Mouse (Mus musculus): ENCODE results near the gene Dusp1. TPM values are rescaled to one million over a fixed set of nuclear protein-coding genes. Genes with fewer than 3 reads are reported as not detected.

Gene Dusp1
- polyA plus RNA-seq, 1 experiment from 2014 or later = 22.5 TPM

DNA sequence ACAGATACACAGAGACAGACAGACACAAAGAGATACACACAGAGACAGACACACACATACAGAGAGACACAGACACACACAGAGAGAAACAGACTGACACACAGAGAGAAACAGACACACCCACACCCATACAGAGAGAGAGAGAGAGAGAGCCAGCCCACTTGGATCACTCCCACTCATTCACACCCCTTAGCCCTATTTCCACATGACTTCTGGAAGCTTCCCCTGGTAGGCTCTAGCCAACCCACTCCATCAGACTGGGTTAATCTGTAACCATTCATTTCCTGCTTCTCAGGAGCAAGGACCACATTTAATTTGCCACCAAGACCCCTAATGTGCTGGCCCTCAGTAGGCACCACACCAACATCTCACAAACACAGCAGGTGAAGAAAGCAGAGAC is 104.4 kb downstream of the Dusp1 start:
- Histone ChIP-seq H3K27ac (replicated peaks) (no peak overlapping the region), H3K4me1 (peaks cover 3% of the 10 kb centered on the region; the same call in 1 of the 2 replicates), H3K4me3 (no peak overlapping the region), H3K9me3 (no peaks in the 10 kb centered on the region), H3K36me3 (replicated peaks) (no peaks in the 10 kb centered on the region), H3K27me3 (replicated peaks; ENCODE audit: low read depth, poor library complexity, severe bottlenecking) (no peaks in the 10 kb centered on the region)
- no peak for DNase-seq (ENCODE audit: low spot score)

Small RNA genes within 50 kb of the gene (microRNA-seq; reads per million reads assigned to microRNA genes)
- not detected for gene Gm22420

Other genes starting within 250 kb of the Dusp1 start
- 0.16 TPM in 2 replicates for gene Neurl1b, start 147.3 kb downstream of the Dusp1 start, polyA plus RNA-seq (2016; fragmentation: Nextera tagmentation; extraction: Ambion mirVana)
- gene Ergic1, start 639 bp downstream of the Dusp1 start, polyA plus RNA-seq (2016; fragmentation: Nextera tagmentation; extraction: Ambion mirVana) = 107 and 109 TPM in 2 replicates
- 118 and 120 TPM in 2 replicates for gene Atp6v0e, start 101.1 kb upstream of the Dusp1 start, polyA plus RNA-seq (2016; fragmentation: Nextera tagmentation; extraction: Ambion mirVana)
- 3.1 and 4.7 TPM in 2 replicates for gene Crebrf, start 153.5 kb upstream of the Dusp1 start, polyA plus RNA-seq (2016; fragmentation: Nextera tagmentation; extraction: Ambion mirVana)
- 44.4 and 51.0 TPM in 2 replicates for gene Bnip1, start 218.9 kb upstream of the Dusp1 start, polyA plus RNA-seq (2016; fragmentation: Nextera tagmentation; extraction: Ambion mirVana)